Mouse (Mus musculus): ENCODE data around the gene Ndufb8. TPM values are rescaled to one million over a fixed set of nuclear protein-coding genes. Genes with fewer than 3 reads are reported as not detected.

Ndufb8 gene
- polyA plus RNA-seq, 1 experiment from 2014 or later: 584 TPM

GRCm38 (mm10) chr19:44562652-44563206 is 7.5 kb upstream of the Ndufb8 start, which contains the start of gene Hif1an:
Gene Hif1an, plus strand, starts transcription at chr19:44562850.
- H3K9ac ChIP-seq (ENCODE audit: low read length): peak within 1 kb of the TSS; percentile 76
- TF ChIP-seq CTCF (IDR thresholded peaks at IDR 0.05; ENCODE audit: low read depth): peak; percentile 97
- peak; percentile 80 for TF ChIP-seq EP300 (optimal IDR thresholded peaks at IDR 0.05)
- H3K27me3 ChIP-seq (ENCODE audit: control insufficient read depth, insufficient read depth, low read length): no peaks in the 10 kb centered on the region
- DNase-seq (ENCODE audit: low spot score) (peak; percentile 93), ATAC-seq (ENCODE audit: low FRiP score, low TSS enrichment) (peak; percentile 98)
- H3K27ac ChIP-seq (replicated peaks): peak within 1 kb of the TSS; percentile 79
- peak within 1 kb of the TSS; percentile 76 for H3K4me3 ChIP-seq (ENCODE audit: low read depth, low read length)
- peaks cover 14% of the 10 kb centered on the region for H3K36me3 ChIP-seq (ENCODE audit: control insufficient read depth, insufficient read depth, low read length)
- H3K9me3 ChIP-seq (ENCODE audit: control insufficient read depth, low read length): no peaks in the 10 kb centered on the region
- under 1% methylated on average over 32 of the region's 33 CpGs for WGBS
- H3K4me1 ChIP-seq (replicated peaks; ENCODE audit: control insufficient read depth, insufficient read depth): peaks cover 5% of the 10 kb centered on the region; the same call in 1 of the 2 replicates
- H3K4me2 ChIP-seq (replicated peaks; ENCODE audit: low read depth): peak within 1 kb of the TSS; percentile 55

GRCm38 (mm10) chr19:44554490-44554860 is 765 bp downstream of the Ndufb8 start:
- no peak for DNase-seq (ENCODE audit: low spot score)
- ATAC-seq (ENCODE audit: low FRiP score, low TSS enrichment): peak; percentile 24; the same call in 1 of the 2 replicates

GRCm38 (mm10) chr19:44553286-44553685 is 2.0 kb downstream of the Ndufb8 start:
- Histone ChIP-seq H3K4me2 (replicated peaks; ENCODE audit: low read depth) (no peak overlapping the region), H3K4me3 (ENCODE audit: low read depth, low read length) (no peak overlapping the region), H3K9me3 (ENCODE audit: control insufficient read depth, low read length) (no peaks in the 10 kb centered on the region), H3K27me3 (ENCODE audit: control insufficient read depth, insufficient read depth, low read length) (no peaks in the 10 kb centered on the region), H3K9ac (ENCODE audit: low read length) (no peak overlapping the region), H3K4me1 (replicated peaks; ENCODE audit: control insufficient read depth, insufficient read depth) (0 out of 2 replicates have a peak, but pooled peaks cover 2% of the 10 kb centered on the region), H3K27ac (replicated peaks) (no peak overlapping the region), H3K36me3 (ENCODE audit: control insufficient read depth, insufficient read depth, low read length) (peaks cover 24% of the 10 kb centered on the region)
- TF ChIP-seq CTCF (IDR thresholded peaks at IDR 0.05; ENCODE audit: low read depth): no peak
- no peak for TF ChIP-seq EP300 (optimal IDR thresholded peaks at IDR 0.05)
- ATAC-seq (ENCODE audit: low FRiP score, low TSS enrichment) (no peak), DNase-seq (ENCODE audit: low spot score) (no peak)
- WGBS: 92% methylated on average over 4 of the region's 4 CpGs

More at GRCm38 (mm10) chr19:44554490-44554860, 765 bp downstream of the Ndufb8 start:
- Histone ChIP-seq H3K4me1 (replicated peaks; ENCODE audit: control insufficient read depth, insufficient read depth) (0 out of 2 replicates have a peak, but pooled peaks cover 2% of the 10 kb centered on the region), H3K9ac (ENCODE audit: low read length) (peak overlapping the region; percentile 94), H3K36me3 (ENCODE audit: control insufficient read depth, insufficient read depth, low read length) (peaks cover 19% of the 10 kb centered on the region), H3K27me3 (ENCODE audit: control insufficient read depth, insufficient read depth, low read length) (no peaks in the 10 kb centered on the region), H3K27ac (replicated peaks) (peak overlapping the region; percentile 71), H3K9me3 (ENCODE audit: control insufficient read depth, low read length) (no peaks in the 10 kb centered on the region), H3K4me3 (ENCODE audit: low read depth, low read length) (peak overlapping the region; percentile 87), H3K4me2 (replicated peaks; ENCODE audit: low read depth) (peak overlapping the region; percentile 84)
- 4% methylated on average over 8 of the region's 8 CpGs for WGBS
- TF ChIP-seq CTCF (IDR thresholded peaks at IDR 0.05; ENCODE audit: low read depth) (no peak), EP300 (optimal IDR thresholded peaks at IDR 0.05) (no peak)

- Histone ChIP-seq H3K9ac (ENCODE audit: low read length) (no peak within 1 kb of the TSS), H3K27me3 (ENCODE audit: control insufficient read depth, insufficient read depth, low read length) (no peaks in the 10 kb centered on the region), H3K4me3 (ENCODE audit: low read depth, low read length) (no peak within 1 kb of the TSS), H3K36me3 (ENCODE audit: control insufficient read depth, insufficient read depth, low read length) (peaks cover 24% of the 10 kb centered on the region), H3K4me1 (replicated peaks; ENCODE audit: control insufficient read depth, insufficient read depth) (0 out of 2 replicates have a peak, but pooled peaks cover 2% of the 10 kb centered on the region), H3K9me3 (ENCODE audit: control insufficient read depth, low read length) (no peaks in the 10 kb centered on the region), H3K4me2 (replicated peaks; ENCODE audit: low read depth) (no peak within 1 kb of the TSS), H3K27ac (replicated peaks) (no peak within 1 kb of the TSS)
- no peak for DNase-seq (ENCODE audit: low spot score)
- 91% methylated on average over 4 of the region's 4 CpGs for WGBS
- TF ChIP-seq EP300 (optimal IDR thresholded peaks at IDR 0.05) (no peak), CTCF (IDR thresholded peaks at IDR 0.05; ENCODE audit: low read depth) (no peak)
- no peak for ATAC-seq (ENCODE audit: low FRiP score, low TSS enrichment)
These were observed 2.5 kb downstream of the Ndufb8 start, which contains the start of gene Gm20538 for GRCm38 (mm10) chr19:44552731-44553130. Gene Gm20538, minus strand, starts transcription at chr19:44552831.

- H3K27me3 ChIP-seq (ENCODE audit: control insufficient read depth, insufficient read depth, low read length): 0 out of 2 replicates have a peak, but pooled peaks cover 3% of the 10 kb centered on the region
- no peaks in the 10 kb centered on the region for H3K9me3 ChIP-seq (ENCODE audit: control insufficient read depth, low read length)
- TF ChIP-seq EP300 (optimal IDR thresholded peaks at IDR 0.05) (no peak), CTCF (IDR thresholded peaks at IDR 0.05; ENCODE audit: low read depth) (no peak)
- peak within 1 kb of the TSS; percentile 58 for H3K9ac ChIP-seq (ENCODE audit: low read length)
- 4% methylated on average over 47 of the region's 47 CpGs for WGBS
- H3K4me2 ChIP-seq (replicated peaks; ENCODE audit: low read depth): peak within 1 kb of the TSS; percentile 85
- H3K4me3 ChIP-seq (ENCODE audit: low read depth, low read length): peak within 1 kb of the TSS; percentile 45
- peaks cover 15% of the 10 kb centered on the region for H3K36me3 ChIP-seq (ENCODE audit: control insufficient read depth, insufficient read depth, low read length)
- DNase-seq (ENCODE audit: low spot score) (peak; percentile 41), ATAC-seq (ENCODE audit: low FRiP score, low TSS enrichment) (peak; percentile 67)
- H3K4me1 ChIP-seq (replicated peaks; ENCODE audit: control insufficient read depth, insufficient read depth): no peaks in the 10 kb centered on the region
- H3K27ac ChIP-seq (replicated peaks): no peak within 1 kb of the TSS
These were observed 9.8 kb downstream of the Ndufb8 start, which contains the start of gene Sec31b for GRCm38 (mm10) chr19:44545321-44546041. Gene Sec31b, minus strand, starts transcription at chr19:44545864.
